Mouse (Mus musculus) kidney, adult 2 months (tissue): ENCODE results near the gene Abi1. TPM values are rescaled to one million over a fixed set of nuclear protein-coding genes. Genes with fewer than 3 reads are reported as not detected.
"Not testable (repeated sequence)": the region's sequence is repeated elsewhere in the genome, so short reads cannot be mapped to it uniquely, and the experiment has no call there.

Source experiments
- DNase-seq: peaks from one replicate; pipeline ENCODE4 v3.0.0; 2021
- H3K27ac ChIP-seq: fragments of 200-500 bp; 2 replicates; pipeline ENCODE4 v1.5.1; 2012; ENCODE audit warnings: low read depth, low read length, control low read depth, inconsistent platforms; ENCODE audit not compliant: insufficient read depth
- H3K27me3 ChIP-seq: fragments of 200-500 bp; replicated peaks from 2 replicates; pipeline ENCODE4 v1.6.1; 2012; ENCODE audit warnings: mild to moderate bottlenecking, moderate library complexity, low read length, inconsistent platforms; ENCODE audit not compliant: control insufficient read depth, insufficient read depth
- H3K36me3 ChIP-seq: fragments of 200-500 bp; 2 replicates; pipeline ENCODE4 v1.6.1; 2012; ENCODE audit warnings: mild to moderate bottlenecking, moderate library complexity, low read length, inconsistent platforms; ENCODE audit not compliant: control insufficient read depth, insufficient read depth
- H3K4me1 ChIP-seq: fragments of 200-500 bp; 2 replicates; pipeline ENCODE4 v1.6.1; 2011; ENCODE audit warnings: low read length; ENCODE audit not compliant: control insufficient read depth, insufficient read depth
- H3K4me3 ChIP-seq: fragments of 200-500 bp; 2 replicates; pipeline ENCODE4 v1.5.1; 2011; ENCODE audit warnings: mild to moderate bottlenecking, low read depth, low read length, control low read depth; ENCODE audit not compliant: insufficient read depth
- CTCF ChIP-seq: fragments of 200-500 bp; conservative IDR thresholded peaks from 2 replicates; pipeline ENCODE4 v1.5.1; 2011; ENCODE audit warnings: low read depth, mild to moderate bottlenecking, control low read depth, low read length, moderate library complexity, mixed read lengths; ENCODE audit not compliant: insufficient read depth, insufficient read length
- POLR2A ChIP-seq: fragments of 200-500 bp; IDR thresholded peaks from one replicate; pipeline ENCODE4 v1.6.1; 2011; ENCODE audit warnings: low read depth, low read length, control low read depth
- WGBS: fragments of 180-500 bp; shearing (Covaris S2); methylation state at CpG from one replicate; pipeline ENCODE4 v1.1.7; 2018; 5-methylcytosine and 5-hydroxymethylcytosine counted together
- polyA plus RNA-seq: library from polyadenylated mRNA; depleted of rRNA; stranded (reverse); fragments of >200 nt; gene quantifications from 2 replicates; pipeline ENCODE4 v1.2.3, GENCODE M21; 2012

Gene Abi1
- polyA plus RNA-seq, 1 experiment, result 72.9 TPM

DNA sequence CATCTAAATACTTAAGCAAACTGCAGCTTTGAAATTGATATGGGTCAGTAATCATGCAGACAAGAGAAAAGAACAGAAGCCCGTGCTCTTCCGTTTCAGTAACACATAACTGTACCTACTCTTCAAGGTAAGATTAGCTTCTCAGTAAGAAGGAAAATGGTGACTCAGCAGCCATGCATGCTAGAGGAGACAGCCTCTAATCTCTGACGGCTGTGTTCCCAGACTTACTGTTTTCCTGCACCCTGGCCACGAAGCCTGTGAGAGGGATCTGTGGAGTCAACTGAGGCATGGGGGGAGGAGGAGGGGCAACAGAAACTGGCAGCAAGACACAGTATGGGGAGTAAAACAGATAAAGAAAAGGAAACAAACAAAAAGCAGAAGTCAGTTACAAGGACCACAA is 90.1 kb downstream of the Abi1 start:
- TF ChIP-seq CTCF (no peak), POLR2A (no peak)
- H3K4me3 ChIP-seq, result no peak overlapping the region
- H3K27ac ChIP-seq, result no peak overlapping the region
- no peaks in the 10 kb centered on the region for H3K27me3 ChIP-seq
- 33% methylated on average over 4 of the region's 4 CpGs for WGBS
- H3K36me3 ChIP-seq, result no peaks in the 10 kb centered on the region; the same call in 1 of the 2 replicates
- 0 out of 2 replicates have a peak, but pooled peaks cover 2% of the 10 kb centered on the region for H3K4me1 ChIP-seq
- DNase-seq, result no peak

DNA sequence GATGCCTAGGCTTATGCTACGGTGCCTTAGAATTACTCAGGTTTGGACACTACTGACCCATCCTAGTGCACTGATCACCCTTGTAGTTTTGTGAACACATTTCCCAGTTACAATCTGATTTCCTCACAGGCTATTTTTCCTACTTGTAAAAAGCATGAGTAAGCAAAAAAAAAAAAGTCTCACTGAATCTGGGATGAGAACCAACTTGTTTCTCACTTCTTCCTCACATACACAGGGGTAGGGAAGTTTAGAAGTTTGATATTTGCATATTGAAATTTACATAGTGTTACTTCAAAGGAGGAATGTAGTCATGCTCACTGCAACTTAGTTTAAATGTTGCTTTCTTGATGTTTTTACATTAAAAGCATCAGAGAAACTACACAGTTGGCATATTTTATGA is 106.5 kb downstream of the Abi1 start:
- WGBS, result 82% methylated on average over 1 of the region's 1 CpGs
- no peaks in the 10 kb centered on the region for H3K27me3 ChIP-seq
- H3K27ac ChIP-seq, result no peak overlapping the region
- no peak for TF ChIP-seq CTCF
- TF ChIP-seq POLR2A, result no peak
- H3K4me3 ChIP-seq, result no peak overlapping the region
- peaks cover 6% of the 10 kb centered on the region for H3K36me3 ChIP-seq
- DNase-seq, result no peak
- no peaks in the 10 kb centered on the region for H3K4me1 ChIP-seq

DNA sequence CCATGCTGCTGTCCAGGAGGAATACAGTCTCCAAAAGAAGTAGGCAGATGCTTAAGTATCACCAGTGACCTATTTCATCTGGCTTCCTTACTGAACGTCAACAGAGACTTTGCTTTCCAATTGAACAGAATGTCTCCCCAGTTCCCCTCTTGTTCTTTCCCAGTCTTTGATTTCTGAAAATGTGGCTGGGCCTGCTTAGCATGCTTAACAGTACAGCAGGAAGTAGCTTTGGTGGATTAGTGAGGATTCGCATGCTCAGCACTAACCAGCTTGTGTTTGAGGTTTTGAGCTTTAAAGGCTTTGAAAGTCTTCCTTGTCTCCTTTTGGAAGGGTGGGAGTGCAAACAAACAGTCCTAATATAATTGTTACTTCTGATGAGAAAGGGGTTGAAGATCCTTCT is 111.8 kb downstream of the Abi1 start:
- Histone ChIP-seq H3K27me3 (no peaks in the 10 kb centered on the region), H3K27ac (no peak overlapping the region), H3K36me3 (peaks cover 3% of the 10 kb centered on the region), H3K4me1 (no peaks in the 10 kb centered on the region), H3K4me3 (no peak overlapping the region)
- DNase-seq, result no peak
- TF ChIP-seq CTCF (no peak), POLR2A (no peak)
- WGBS, result 84% methylated on average over 2 of the region's 2 CpGs

DNA sequence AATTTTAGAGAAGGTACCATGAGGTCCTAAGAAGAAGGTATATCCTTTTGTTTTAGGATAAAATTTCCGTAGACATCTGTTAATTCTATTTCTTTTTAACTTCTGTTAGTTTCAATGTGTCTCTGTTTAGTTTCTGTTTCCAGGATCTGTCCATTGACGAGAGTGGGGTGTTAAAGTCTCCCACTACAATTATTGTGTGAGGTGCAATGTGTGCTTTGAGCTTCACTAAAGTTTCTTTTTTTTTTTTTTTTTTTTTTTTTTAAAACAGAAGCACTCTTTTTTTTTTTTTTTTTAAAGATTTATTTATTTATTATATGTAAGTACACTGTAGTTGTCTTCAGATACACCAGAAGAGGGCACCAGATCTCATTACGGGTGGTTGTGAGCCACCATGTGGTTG is 114.1 kb downstream of the Abi1 start:
- not testable (repeated sequence) for H3K4me3 ChIP-seq, H3K27ac ChIP-seq, DNase-seq, H3K4me1 ChIP-seq, H3K27me3 ChIP-seq, H3K36me3 ChIP-seq
- 96% methylated on average over 3 of the region's 3 CpGs for WGBS

DNA sequence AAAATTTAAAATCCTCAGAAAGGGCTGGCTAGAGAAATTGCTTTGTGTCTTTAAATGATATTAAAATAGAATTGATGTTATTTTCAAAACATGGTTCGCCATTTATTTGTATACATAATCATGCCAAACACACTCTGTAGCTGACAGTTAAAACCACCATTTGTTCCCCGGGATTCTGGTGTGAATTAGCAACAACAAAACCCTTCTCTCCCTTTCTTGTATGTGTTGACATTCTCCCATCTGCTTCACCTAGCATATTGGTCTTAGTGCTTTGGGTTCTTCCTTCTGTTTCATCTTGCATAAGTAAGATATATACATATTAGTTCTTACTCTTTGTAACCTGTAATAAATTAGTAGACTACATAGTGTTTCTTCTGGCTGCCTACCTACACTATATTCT is 121.4 kb downstream of the Abi1 start:
- WGBS, result 96% methylated on average over 2 of the region's 2 CpGs
- H3K27ac ChIP-seq, result no peak overlapping the region
- peaks cover 5% of the 10 kb centered on the region for H3K36me3 ChIP-seq
- H3K27me3 ChIP-seq, result no peaks in the 10 kb centered on the region
- no peak for DNase-seq
- peaks cover 3% of the 10 kb centered on the region; the same call in 1 of the 2 replicates for H3K4me1 ChIP-seq
- no peak overlapping the region for H3K4me3 ChIP-seq
- TF ChIP-seq POLR2A, result no peak
- TF ChIP-seq CTCF, result no peak

DNA sequence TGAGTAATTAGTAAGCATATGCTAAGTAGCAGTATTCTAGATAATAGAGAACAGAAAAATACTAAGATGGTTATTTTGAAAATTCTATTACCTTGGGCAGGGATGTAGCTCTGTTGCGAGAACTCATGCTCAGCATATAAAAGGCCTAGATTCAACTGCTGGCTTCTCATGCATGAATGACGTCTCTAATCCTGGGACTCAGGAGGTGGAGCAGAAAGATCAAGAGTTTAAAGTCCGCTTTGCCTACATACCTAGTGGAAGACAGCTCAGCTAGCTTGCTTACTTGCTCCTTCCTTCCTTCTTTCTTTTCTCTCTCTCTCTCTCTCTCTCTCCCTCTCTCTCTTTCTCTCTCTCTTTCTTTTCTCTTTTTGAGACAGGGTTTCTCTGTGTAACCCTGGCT is 125.6 kb downstream of the Abi1 start:
- H3K36me3 ChIP-seq, result peaks cover 5% of the 10 kb centered on the region
- WGBS, result 59% methylated on average over 3 of the region's 3 CpGs
- H3K27ac ChIP-seq, result peak overlapping the region; percentile 89

DNA sequence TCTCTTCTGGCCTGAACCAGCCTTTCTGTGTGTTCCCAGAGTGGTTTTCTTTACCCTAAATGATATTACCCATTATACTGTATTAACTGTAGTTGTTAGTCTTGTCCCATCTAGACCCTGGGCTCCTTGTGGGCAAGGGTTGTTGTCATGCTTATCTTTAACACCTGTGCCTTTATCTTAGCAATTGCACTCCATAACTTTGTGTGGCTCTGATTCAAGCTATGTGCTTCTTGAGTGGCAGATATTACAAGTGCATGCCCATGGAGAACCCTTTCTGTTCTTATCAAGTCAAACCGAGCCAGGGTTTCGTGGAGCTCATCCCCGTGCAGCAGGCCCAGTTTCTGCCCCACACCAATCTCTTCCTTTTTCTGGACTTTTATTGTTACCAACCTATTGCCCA is 136.1 kb downstream of the Abi1 start:
- no peak for DNase-seq
- Histone ChIP-seq H3K36me3 (peaks cover 4% of the 10 kb centered on the region), H3K27me3 (no peaks in the 10 kb centered on the region), H3K4me3 (no peak overlapping the region), H3K27ac (no peak overlapping the region), H3K4me1 (no peaks in the 10 kb centered on the region)
- no peak for TF ChIP-seq CTCF
- no peak for TF ChIP-seq POLR2A
- WGBS, result 96% methylated on average over 3 of the region's 3 CpGs

More for the DNA sequence above, 125.6 kb downstream of the Abi1 start:
- TF ChIP-seq CTCF, result no peak
- TF ChIP-seq POLR2A, result no peak
- DNase-seq, result peak; percentile 85
- Histone ChIP-seq H3K4me3 (no peak overlapping the region), H3K27me3 (no peaks in the 10 kb centered on the region), H3K4me1 (peaks cover 3% of the 10 kb centered on the region; the same call in 1 of the 2 replicates)
